Mouse (Mus musculus) cortical plate, adult 2 months (tissue): ENCODE measurements around the gene Gon7. TPM values are rescaled to one million over a fixed set of nuclear protein-coding genes. Genes with fewer than 3 reads are reported as not detected.

Experiments
- H3K27ac ChIP-seq: fragments of 200-500 bp; 2 replicates; pipeline ENCODE4 v1.5.1; 2012; ENCODE audit warnings: low read length, control low read depth, inconsistent platforms; ENCODE audit not compliant: insufficient read depth
- H3K4me1 ChIP-seq: fragments of 200-500 bp; 2 replicates; pipeline ENCODE4 v1.6.1; 2011; ENCODE audit warnings: low read length; ENCODE audit not compliant: control insufficient read depth, insufficient read depth
- H3K4me3 ChIP-seq: fragments of 200-500 bp; 2 replicates; pipeline ENCODE4 v1.5.1; 2011; ENCODE audit warnings: mild to moderate bottlenecking, low read length, control low read depth; ENCODE audit not compliant: insufficient read depth
- CTCF ChIP-seq: fragments of 200-500 bp; IDR thresholded peaks from 2 replicates; pipeline ENCODE4 v1.5.1; 2011; ENCODE audit warnings: mild to moderate bottlenecking, control low read depth, low read length; ENCODE audit not compliant: insufficient read depth; ENCODE audit errors: extremely low read depth
- POLR2A ChIP-seq: fragments of 200-500 bp; IDR thresholded peaks from 2 replicates; pipeline ENCODE4 v1.6.1; 2011; ENCODE audit warnings: mild to moderate bottlenecking, low read length, control low read depth; ENCODE audit not compliant: insufficient read depth; ENCODE audit errors: extremely low read depth
- polyA plus RNA-seq: library from polyadenylated mRNA; depleted of rRNA; stranded (reverse); fragments of >200 nt; gene quantifications from 2 replicates; pipeline ENCODE4 v1.2.3, GENCODE M21; 2012; rRNA removed

Gon7 gene
- polyA plus RNA-seq, 1 experiment: 10.8 TPM

- H3K4me3 ChIP-seq: peak overlapping the region; percentile 49
- peaks cover 20% of the 10 kb centered on the region for H3K4me1 ChIP-seq
- H3K27ac ChIP-seq: peak overlapping the region; percentile 27; the same call in 1 of the 2 replicates
- TF ChIP-seq POLR2A (no peak), CTCF (no peak)
Measured at GRCm38 (mm10) chr12:102703441-102703840, 54.2 kb downstream of the Gon7 start.

Other genes starting within 250 kb of the Gon7 start
- gene Chga, start 202.8 kb downstream of the Gon7 start, polyA plus RNA-seq: 121 and 134 TPM in 2 replicates
- 42.6 and 42.7 TPM in 2 replicates for gene Itpk1, start 52.9 kb downstream of the Gon7 start, polyA plus RNA-seq
- 10.7 and 11.0 TPM in 2 replicates for gene Moap1, start 14.1 kb downstream of the Gon7 start, polyA plus RNA-seq
- 3.9 and 4.0 TPM in 2 replicates for gene Tmem251, start 14.0 kb downstream of the Gon7 start, polyA plus RNA-seq
- not detected in 2 replicates for gene Gm28051, start within 50 bp of the Gon7 start, polyA plus RNA-seq
- 31.7 and 33.6 TPM in 2 replicates for gene Ubr7, start 164 bp upstream of the Gon7 start, polyA plus RNA-seq
- 29.1 and 29.2 TPM in 2 replicates for gene Gm20604, start 869 bp upstream of the Gon7 start, polyA plus RNA-seq
- gene Btbd7, start 120.7 kb upstream of the Gon7 start, polyA plus RNA-seq: 12.3 and 12.4 TPM in 2 replicates
- gene Cox8c, start 141.5 kb upstream of the Gon7 start, polyA plus RNA-seq: not detected in 2 replicates
- gene Unc79, start 191.1 kb upstream of the Gon7 start, polyA plus RNA-seq: 39.9 and 40.3 TPM in 2 replicates